ENCODE assay signal across 8 mouse cellular contexts in the genomic region with DNA sequence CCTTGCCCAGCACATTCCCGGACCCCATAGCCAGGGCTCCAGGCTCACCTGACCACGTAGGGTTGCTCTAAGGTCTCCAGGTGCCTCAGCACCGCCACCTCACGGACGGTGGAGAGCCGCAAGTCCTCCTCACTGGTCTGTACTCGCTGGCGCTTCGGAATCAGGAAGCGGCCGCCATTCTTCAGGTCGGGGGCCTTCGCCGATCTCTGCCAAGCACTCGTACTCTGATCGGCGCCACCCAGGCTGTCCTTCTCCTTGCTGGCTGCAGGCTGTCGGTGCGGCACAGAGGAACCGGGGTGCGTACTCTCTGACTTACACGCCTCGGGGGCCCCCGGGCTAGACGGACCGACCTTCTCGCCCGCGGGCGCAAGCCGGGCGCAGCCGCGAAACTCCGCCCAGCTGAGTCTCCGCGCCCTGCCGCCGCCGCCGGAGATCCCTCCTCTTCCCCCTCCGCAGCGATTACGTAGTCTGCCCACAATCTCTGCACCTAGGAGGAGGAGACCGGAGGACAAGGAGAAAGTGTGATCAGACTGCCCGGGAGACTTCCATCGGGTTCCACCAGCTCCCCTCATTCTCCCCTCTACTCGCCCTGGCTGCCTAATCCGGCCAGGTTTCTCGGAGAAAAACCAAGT. TPM values are rescaled to one million over a fixed set of nuclear protein-coding genes. Genes with fewer than 3 reads are reported as not detected.
DNase-seq lines count a peak whose midpoint lies in the region; ATAC-seq and TF ChIP-seq lines count a peak whose summit lies in the region.

No protein-coding gene starts in this region.

- H3K4me1 ChIP-seq in bone marrow, adult 2 months (ENCODE audit: control insufficient read depth, insufficient read depth, low read length): no peaks in the 10 kb centered on the region
- peaks cover 30% of the 10 kb centered on the region for H3K4me1 ChIP-seq in forebrain, embryonic 15.5 days
- peaks cover 15% of the 10 kb centered on the region for H3K4me1 ChIP-seq in hindbrain, embryonic 12.5 days
- peaks cover 7% of the 10 kb centered on the region for H3K4me1 ChIP-seq in limb, embryonic 14.5 days (ENCODE audit: control insufficient read depth, insufficient read depth, low read length)
- peaks cover 2% of the 10 kb centered on the region; the same call in 1 of the 2 replicates for H3K4me1 ChIP-seq in midbrain, embryonic 14.5 days (ENCODE audit: control insufficient read depth, insufficient read depth, low read length)
- peaks cover 8% of the 10 kb centered on the region; the same call in 1 of the 2 replicates for H3K4me1 ChIP-seq in stomach, embryonic 14.5 days (ENCODE audit: control insufficient read depth, insufficient read depth, low read length)

- TF ChIP-seq POLR2A in bone marrow, adult 2 months (IDR thresholded peaks at IDR 0.05; ENCODE audit: borderline replicate concordance, control insufficient read depth, low read depth, low read length): peak; percentile 58; the same call in 1 of the 2 replicates
- 0 out of 2 replicates have a peak, but pooled peaks have one; percentile 15 for TF ChIP-seq POLR2A in limb, embryonic 14.5 days (IDR thresholded peaks at IDR 0.05; ENCODE audit: borderline replicate concordance, extremely low read depth, insufficient read depth, insufficient read length)

- under 1% methylated on average over 50 of the region's 50 CpGs for WGBS in bone marrow, adult 2 months
- WGBS in forebrain, embryonic 15.5 days: under 1% methylated on average over 48 of the region's 50 CpGs
- under 1% methylated on average over 50 of the region's 50 CpGs for WGBS in hindbrain, embryonic 12.5 days
- 3% methylated on average over 29 of the region's 50 CpGs for WGBS in limb, embryonic 14.5 days
- 0% methylated on average over 50 of the region's 50 CpGs for WGBS in midbrain, embryonic 14.5 days
- under 1% methylated on average over 49 of the region's 50 CpGs for WGBS in stomach, embryonic 14.5 days

- DNase-seq in ES-CJ7 (ENCODE audit: low read depth, low spot score): peak; percentile 66
- peak; percentile 66 for DNase-seq in limb, embryonic 14.5 days (ENCODE audit: low spot score)
- peak; percentile 76 for DNase-seq in midbrain, embryonic 14.5 days
- no peak for DNase-seq in frontal cortex, adult 2 months (ENCODE audit: extremely low spot score in 1 of 2, low spot score in 1 of 2)

- no peaks in the 10 kb centered on the region for H3K9me3 ChIP-seq in forebrain, embryonic 15.5 days
- no peaks in the 10 kb centered on the region for H3K9me3 ChIP-seq in hindbrain, embryonic 12.5 days (replicated peaks)
- H3K9me3 ChIP-seq in limb, embryonic 14.5 days (ENCODE audit: control insufficient read depth, low read length): no peaks in the 10 kb centered on the region
- no peaks in the 10 kb centered on the region for H3K9me3 ChIP-seq in midbrain, embryonic 14.5 days (ENCODE audit: control insufficient read depth, low read length)
- H3K9me3 ChIP-seq in stomach, embryonic 14.5 days (ENCODE audit: control insufficient read depth, low read depth, low read length): no peaks in the 10 kb centered on the region

- H3K36me3 ChIP-seq in forebrain, embryonic 15.5 days: no peaks in the 10 kb centered on the region
- no peaks in the 10 kb centered on the region for H3K36me3 ChIP-seq in hindbrain, embryonic 12.5 days
- H3K36me3 ChIP-seq in limb, embryonic 14.5 days (ENCODE audit: control insufficient read depth, insufficient read depth, low read length): no peaks in the 10 kb centered on the region
- no peaks in the 10 kb centered on the region for H3K36me3 ChIP-seq in midbrain, embryonic 14.5 days (ENCODE audit: control insufficient read depth, insufficient read depth, low read length)
- H3K36me3 ChIP-seq in stomach, embryonic 14.5 days (ENCODE audit: control insufficient read depth, insufficient read depth, low read length): no peaks in the 10 kb centered on the region

- H3K27ac ChIP-seq in bone marrow, adult 2 months (ENCODE audit: control insufficient read depth, insufficient read depth, low read depth, low read length, poor library complexity): peak overlapping the region; percentile 85
- no peak overlapping the region for H3K27ac ChIP-seq in forebrain, embryonic 15.5 days (replicated peaks)
- peak overlapping the region; percentile 40; the same call in 1 of the 2 replicates for H3K27ac ChIP-seq in hindbrain, embryonic 12.5 days
- peak overlapping the region; percentile 73 for H3K27ac ChIP-seq in limb, embryonic 14.5 days (replicated peaks; ENCODE audit: low read depth, low read length)
- no peak overlapping the region for H3K27ac ChIP-seq in midbrain, embryonic 14.5 days (replicated peaks; ENCODE audit: low read depth, low read length)
- H3K27ac ChIP-seq in stomach, embryonic 14.5 days (ENCODE audit: low read length): peak overlapping the region; percentile 78; the same call in 1 of the 2 replicates

- peak overlapping the region; percentile 88 for H3K4me2 ChIP-seq in forebrain, embryonic 15.5 days (replicated peaks)
- peak overlapping the region; percentile 89 for H3K4me2 ChIP-seq in hindbrain, embryonic 12.5 days (replicated peaks)
- H3K4me2 ChIP-seq in limb, embryonic 14.5 days (replicated peaks; ENCODE audit: low read depth, low read length, severe bottlenecking): peak overlapping the region; percentile 97
- H3K4me2 ChIP-seq in midbrain, embryonic 14.5 days (ENCODE audit: low read length): peak overlapping the region; percentile 77
- H3K4me2 ChIP-seq in stomach, embryonic 14.5 days (replicated peaks; ENCODE audit: low read depth, low read length): peak overlapping the region; percentile 97

- peak; percentile 63; the same call in 1 of the 2 replicates for TF ChIP-seq CTCF in bone marrow, adult 2 months (IDR thresholded peaks at IDR 0.05; ENCODE audit: control insufficient read depth, insufficient read depth, low read length)

- H3K27me3 ChIP-seq in forebrain, embryonic 15.5 days: peaks cover 21% of the 10 kb centered on the region
- H3K27me3 ChIP-seq in hindbrain, embryonic 12.5 days: peaks cover 37% of the 10 kb centered on the region
- peaks cover 18% of the 10 kb centered on the region for H3K27me3 ChIP-seq in limb, embryonic 14.5 days (ENCODE audit: control insufficient read depth, insufficient read depth, low read length)
- H3K27me3 ChIP-seq in midbrain, embryonic 14.5 days (ENCODE audit: control insufficient read depth, insufficient read depth, low read length): peaks cover 29% of the 10 kb centered on the region; the same call in 1 of the 2 replicates
- 0 out of 2 replicates have a peak, but pooled peaks cover 6% of the 10 kb centered on the region for H3K27me3 ChIP-seq in stomach, embryonic 14.5 days (ENCODE audit: control insufficient read depth, insufficient read depth, low read length)

- H3K9ac ChIP-seq in forebrain, embryonic 15.5 days (replicated peaks): peak overlapping the region; percentile 31
- H3K9ac ChIP-seq in hindbrain, embryonic 12.5 days: peak overlapping the region; percentile 68
- H3K9ac ChIP-seq in limb, embryonic 14.5 days (ENCODE audit: low read depth, low read length, severe bottlenecking): peak overlapping the region; percentile 76
- peak overlapping the region; percentile 47 for H3K9ac ChIP-seq in midbrain, embryonic 14.5 days (replicated peaks; ENCODE audit: low read length)
- peak overlapping the region; percentile 51 for H3K9ac ChIP-seq in stomach, embryonic 14.5 days (replicated peaks; ENCODE audit: low read depth, low read length)

- ATAC-seq in forebrain, embryonic 15.5 days (replicated peaks): peak; percentile 73
- peak; percentile 82 for ATAC-seq in hindbrain, embryonic 12.5 days (ENCODE audit: low FRiP score)
- ATAC-seq in limb, embryonic 14.5 days (ENCODE audit: low FRiP score, low read depth): peak; percentile 87
- ATAC-seq in midbrain, embryonic 14.5 days (ENCODE audit: low FRiP score, low TSS enrichment): peak; percentile 83
- ATAC-seq in stomach, embryonic 14.5 days (ENCODE audit: insufficient number of reproducible peaks, insufficient read depth, low FRiP score, low read depth): peak; percentile 89

- peak overlapping the region; percentile 79 for H3K4me3 ChIP-seq in bone marrow, adult 2 months (replicated peaks; ENCODE audit: control insufficient read depth, low read depth, low read length)
- H3K4me3 ChIP-seq in forebrain, embryonic 15.5 days: peak overlapping the region; percentile 51
- H3K4me3 ChIP-seq in hindbrain, embryonic 12.5 days: peak overlapping the region; percentile 59
- H3K4me3 ChIP-seq in limb, embryonic 14.5 days (replicated peaks; ENCODE audit: low read length): peak overlapping the region; percentile 69
- peak overlapping the region; percentile 55 for H3K4me3 ChIP-seq in midbrain, embryonic 14.5 days (replicated peaks; ENCODE audit: low read depth, low read length)
- peak overlapping the region; percentile 61 for H3K4me3 ChIP-seq in stomach, embryonic 14.5 days (ENCODE audit: low read depth, low read length)

RNA-seq across cellular contexts. Expression of gene E030030I06Rik, which starts 0.5 kb away (rescaled TPM):
- polyA plus RNA-seq in bone marrow, adult 2 months (2011; ENCODE audit: insufficient read depth, insufficient read length, low replicate concordance, missing spikeins): 9.2 and 9.8 TPM in 2 replicates
- 4.3 and 5.5 TPM in 2 replicates for polyA plus RNA-seq in forebrain, embryonic 15.5 days (2015; fragmentation: Nextera tagmentation; extraction: Ambion mirVana)
- 13.5 and 15.6 TPM in 2 replicates for polyA plus RNA-seq in hindbrain, embryonic 12.5 days (2016; fragmentation: Nextera tagmentation; extraction: Ambion mirVana)
- 10.6 and 12.3 TPM in 2 replicates for polyA plus RNA-seq in limb, embryonic 14.5 days (2012; rRNA removed)
- polyA plus RNA-seq in limb, embryonic 14.5 days (2014; fragmentation: Nextera tagmentation; extraction: Ambion mirVana): 16.7 and 23.1 TPM in 2 replicates
- polyA plus RNA-seq in midbrain, embryonic 14.5 days (2014; fragmentation: Nextera tagmentation; extraction: Ambion mirVana): 1.8 and 3.6 TPM in 2 replicates
- 31.4 and 36.3 TPM in 2 replicates for polyA plus RNA-seq in stomach, embryonic 14.5 days (2014; fragmentation: Nextera tagmentation; extraction: Ambion mirVana)
- 0.36 and 0.67 TPM in 2 replicates for polyA plus RNA-seq in frontal cortex, adult 2 months (2012; rRNA removed)

RNA-seq across cellular contexts. Expression of gene Raet1e, which starts 9.8 kb away (rescaled TPM):
- 1.6 TPM in 1 of 2 replicates, not detected in the other for polyA plus RNA-seq in bone marrow, adult 2 months (2011; ENCODE audit: insufficient read depth, insufficient read length, low replicate concordance, missing spikeins)
- 0.73 and 0.90 TPM in 2 replicates for polyA plus RNA-seq in forebrain, embryonic 15.5 days (2015; fragmentation: Nextera tagmentation; extraction: Ambion mirVana)
- 6.1 and 6.8 TPM in 2 replicates for polyA plus RNA-seq in hindbrain, embryonic 12.5 days (2016; fragmentation: Nextera tagmentation; extraction: Ambion mirVana)
- polyA plus RNA-seq in limb, embryonic 14.5 days (2012; rRNA removed): 5.5 and 6.2 TPM in 2 replicates
- 7.3 and 8.5 TPM in 2 replicates for polyA plus RNA-seq in limb, embryonic 14.5 days (2014; fragmentation: Nextera tagmentation; extraction: Ambion mirVana)
- 0.31 and 1.3 TPM in 2 replicates for polyA plus RNA-seq in midbrain, embryonic 14.5 days (2014; fragmentation: Nextera tagmentation; extraction: Ambion mirVana)
- 11.3 and 12.5 TPM in 2 replicates for polyA plus RNA-seq in stomach, embryonic 14.5 days (2014; fragmentation: Nextera tagmentation; extraction: Ambion mirVana)
- not detected in 2 replicates for polyA plus RNA-seq in frontal cortex, adult 2 months (2012; rRNA removed)

RNA-seq across cellular contexts. Expression of gene H60b, which starts 9.8 kb away (rescaled TPM):
- not detected in 2 replicates for polyA plus RNA-seq in bone marrow, adult 2 months (2011; ENCODE audit: insufficient read depth, insufficient read length, low replicate concordance, missing spikeins)
- 0.28 TPM in 1 of 2 replicates, not detected in the other for polyA plus RNA-seq in forebrain, embryonic 15.5 days (2015; fragmentation: Nextera tagmentation; extraction: Ambion mirVana)
- polyA plus RNA-seq in hindbrain, embryonic 12.5 days (2016; fragmentation: Nextera tagmentation; extraction: Ambion mirVana): 0.85 and 1.2 TPM in 2 replicates
- 0.85 and 1.3 TPM in 2 replicates for polyA plus RNA-seq in limb, embryonic 14.5 days (2012; rRNA removed)
- 0.68 and 1.2 TPM in 2 replicates for polyA plus RNA-seq in limb, embryonic 14.5 days (2014; fragmentation: Nextera tagmentation; extraction: Ambion mirVana)
- 0.40 and 0.76 TPM in 2 replicates for polyA plus RNA-seq in midbrain, embryonic 14.5 days (2014; fragmentation: Nextera tagmentation; extraction: Ambion mirVana)
- polyA plus RNA-seq in stomach, embryonic 14.5 days (2014; fragmentation: Nextera tagmentation; extraction: Ambion mirVana): 0.78 and 1.1 TPM in 2 replicates
- polyA plus RNA-seq in frontal cortex, adult 2 months (2012; rRNA removed): 0.22 and 0.50 TPM in 2 replicates

Comparison
In these comparisons a context has a peak if more than half of its experiments do, and no peak if none do; other contexts are left out.
1. DNase-seq: peak in ES-CJ7 (single experiment), limb, embryonic 14.5 days (single experiment) and midbrain, embryonic 14.5 days (single experiment); none in frontal cortex, adult 2 months (0 of 2).
2. H3K27ac ChIP-seq: peak in bone marrow, adult 2 months (single experiment), hindbrain, embryonic 12.5 days (single experiment), limb, embryonic 14.5 days (single experiment) and stomach, embryonic 14.5 days (single experiment); none in forebrain, embryonic 15.5 days (single experiment) and midbrain, embryonic 14.5 days (single experiment).
3. Peak in every context shown above with its lines, with median percentiles within 50 percentile points of each other: H3K4me3 ChIP-seq, ATAC-seq, H3K4me2 ChIP-seq and H3K9ac ChIP-seq.